Mouse (Mus musculus): ENCODE measurements around the gene Ttc7b. TPM values are rescaled to one million over a fixed set of nuclear protein-coding genes. Genes with fewer than 3 reads are reported as not detected.

Gene Ttc7b
- polyA plus RNA-seq, 1 experiment from 2014 or later, result 1.2 TPM

- no peaks in the 10 kb centered on the region for H3K9me3 ChIP-seq (replicated peaks)
- H3K27me3 ChIP-seq, result no peaks in the 10 kb centered on the region
- DNase-seq (no peak), ATAC-seq (ENCODE audit: low read depth) (no peak)
- no peak overlapping the region for H3K27ac ChIP-seq
- WGBS (ENCODE audit: insufficient replicate concordance), result 81% methylated on average over 2 of the region's 2 CpGs
- no peak overlapping the region for H3K9ac ChIP-seq
- H3K4me1 ChIP-seq (replicated peaks), result peaks cover 9% of the 10 kb centered on the region; the same call in 1 of the 2 replicates
- no peak overlapping the region for H3K4me2 ChIP-seq
- no peaks in the 10 kb centered on the region for H3K36me3 ChIP-seq
- no peak overlapping the region for H3K4me3 ChIP-seq (replicated peaks)
These were observed 226.2 kb downstream of the Ttc7b start for GRCm38 (mm10) chr12:100294457-100294856.

GRCm38 (mm10) chr12:100293956-100294355 lies 226.7 kb downstream of the Ttc7b start:
- 61% methylated on average over 9 of the region's 9 CpGs for WGBS (ENCODE audit: insufficient replicate concordance)
- no peak for ATAC-seq (ENCODE audit: low read depth)
- DNase-seq, result no peak

GRCm38 (mm10) chr12:100290711-100291685 lies 229.6 kb downstream of the Ttc7b start:
- no peak for ATAC-seq (ENCODE audit: low read depth)

More at GRCm38 (mm10) chr12:100293956-100294355, 226.7 kb downstream of the Ttc7b start:
- Histone ChIP-seq H3K4me3 (replicated peaks) (no peak overlapping the region), H3K36me3 (no peaks in the 10 kb centered on the region), H3K9me3 (replicated peaks) (no peaks in the 10 kb centered on the region), H3K27me3 (no peaks in the 10 kb centered on the region), H3K4me1 (replicated peaks) (peaks cover 9% of the 10 kb centered on the region; the same call in 1 of the 2 replicates), H3K4me2 (no peak overlapping the region), H3K9ac (no peak overlapping the region), H3K27ac (no peak overlapping the region)

GRCm38 (mm10) chr12:100290178-100290531 lies 230.5 kb downstream of the Ttc7b start:
- ATAC-seq (ENCODE audit: low read depth) (no peak), DNase-seq (no peak)
- WGBS (ENCODE audit: insufficient replicate concordance), result 67% methylated on average over 11 of the region's 11 CpGs
- Histone ChIP-seq H3K4me1 (replicated peaks) (peaks cover 9% of the 10 kb centered on the region; the same call in 1 of the 2 replicates), H3K9me3 (replicated peaks) (no peaks in the 10 kb centered on the region), H3K4me2 (no peak overlapping the region), H3K9ac (no peak overlapping the region), H3K27me3 (no peaks in the 10 kb centered on the region), H3K4me3 (replicated peaks) (no peak overlapping the region), H3K27ac (no peak overlapping the region; the same call in 1 of the 2 replicates), H3K36me3 (no peaks in the 10 kb centered on the region)

More at GRCm38 (mm10) chr12:100290711-100291685, 229.6 kb downstream of the Ttc7b start:
- 55% methylated on average over 18 of the region's 18 CpGs for WGBS (ENCODE audit: insufficient replicate concordance)
- Histone ChIP-seq H3K36me3 (no peaks in the 10 kb centered on the region), H3K27ac (no peak overlapping the region), H3K4me3 (replicated peaks) (no peak overlapping the region), H3K4me2 (no peak overlapping the region), H3K9ac (no peak overlapping the region), H3K4me1 (replicated peaks) (peaks cover 9% of the 10 kb centered on the region; the same call in 1 of the 2 replicates), H3K9me3 (replicated peaks) (no peaks in the 10 kb centered on the region), H3K27me3 (no peaks in the 10 kb centered on the region)
- DNase-seq, result no peak

- 0 out of 2 replicates have a peak, but pooled peaks have one; percentile 15 for ATAC-seq (ENCODE audit: low read depth)
- Histone ChIP-seq H3K4me2 (no peak overlapping the region), H3K9me3 (replicated peaks) (no peaks in the 10 kb centered on the region), H3K4me1 (replicated peaks) (peaks cover 9% of the 10 kb centered on the region; the same call in 1 of the 2 replicates), H3K27me3 (no peaks in the 10 kb centered on the region), H3K36me3 (no peaks in the 10 kb centered on the region), H3K9ac (no peak overlapping the region), H3K4me3 (replicated peaks) (no peak overlapping the region), H3K27ac (no peak overlapping the region; the same call in 1 of the 2 replicates)
- no peak for DNase-seq
- WGBS (ENCODE audit: insufficient replicate concordance), result 43% methylated on average over 8 of the region's 8 CpGs
These were observed 231.1 kb downstream of the Ttc7b start for GRCm38 (mm10) chr12:100289267-100290177.

- Histone ChIP-seq H3K4me3 (replicated peaks) (no peak overlapping the region), H3K27me3 (no peaks in the 10 kb centered on the region), H3K9ac (no peak overlapping the region), H3K36me3 (no peaks in the 10 kb centered on the region), H3K27ac (no peak overlapping the region), H3K4me1 (replicated peaks) (peaks cover 11% of the 10 kb centered on the region), H3K4me2 (no peak overlapping the region), H3K9me3 (replicated peaks) (no peaks in the 10 kb centered on the region)
- WGBS (ENCODE audit: insufficient replicate concordance), result 54% methylated on average over 5 of the region's 5 CpGs
- ATAC-seq (ENCODE audit: low read depth) (no peak), DNase-seq (no peak)
These were observed 232.6 kb downstream of the Ttc7b start for GRCm38 (mm10) chr12:100288018-100288417.

- peaks cover 15% of the 10 kb centered on the region for H3K4me1 ChIP-seq (replicated peaks)
- no peak overlapping the region for H3K4me2 ChIP-seq
- DNase-seq (no peak), ATAC-seq (ENCODE audit: low read depth) (no peak)
- no peaks in the 10 kb centered on the region for H3K36me3 ChIP-seq
- 72% methylated on average over 2 of the region's 2 CpGs for WGBS (ENCODE audit: insufficient replicate concordance)
- no peaks in the 10 kb centered on the region for H3K27me3 ChIP-seq
- no peak overlapping the region for H3K9ac ChIP-seq
- no peak overlapping the region for H3K27ac ChIP-seq
- no peaks in the 10 kb centered on the region for H3K9me3 ChIP-seq (replicated peaks)
- H3K4me3 ChIP-seq (replicated peaks), result no peak overlapping the region
These were observed 233.1 kb downstream of the Ttc7b start for GRCm38 (mm10) chr12:100287565-100287964.

GRCm38 (mm10) chr12:100283283-100283682 lies 237.3 kb downstream of the Ttc7b start:
- ATAC-seq (ENCODE audit: low read depth), result no peak
- Histone ChIP-seq H3K36me3 (no peaks in the 10 kb centered on the region), H3K4me3 (replicated peaks) (no peak overlapping the region), H3K9ac (no peak overlapping the region), H3K4me1 (replicated peaks) (peaks cover 21% of the 10 kb centered on the region), H3K27me3 (no peaks in the 10 kb centered on the region), H3K4me2 (no peak overlapping the region), H3K9me3 (replicated peaks) (no peaks in the 10 kb centered on the region), H3K27ac (no peak overlapping the region)
- no peak for DNase-seq
- WGBS (ENCODE audit: insufficient replicate concordance), result 15% methylated on average over 1 of the region's 1 CpGs

- Histone ChIP-seq H3K36me3 (no peaks in the 10 kb centered on the region), H3K4me1 (replicated peaks) (peaks cover 28% of the 10 kb centered on the region), H3K4me2 (no peak overlapping the region), H3K27ac (peak overlapping the region; percentile 43), H3K4me3 (replicated peaks) (no peak overlapping the region), H3K9ac (no peak overlapping the region), H3K27me3 (no peaks in the 10 kb centered on the region), H3K9me3 (replicated peaks) (no peaks in the 10 kb centered on the region)
- no peak for DNase-seq
- ATAC-seq (ENCODE audit: low read depth), result peak; percentile 47
- WGBS (ENCODE audit: insufficient replicate concordance), result 45% methylated on average over 8 of the region's 8 CpGs
These were observed 238.4 kb downstream of the Ttc7b start for GRCm38 (mm10) chr12:100282025-100282885.

- ATAC-seq (ENCODE audit: low read depth), result no peak; the same call in 1 of the 2 replicates
- H3K9ac ChIP-seq, result no peak overlapping the region
- H3K4me1 ChIP-seq (replicated peaks), result peaks cover 39% of the 10 kb centered on the region
- no peak for DNase-seq
- H3K9me3 ChIP-seq (replicated peaks), result no peaks in the 10 kb centered on the region
- H3K36me3 ChIP-seq, result no peaks in the 10 kb centered on the region
- no peaks in the 10 kb centered on the region for H3K27me3 ChIP-seq
- 48% methylated on average over 4 of the region's 4 CpGs for WGBS (ENCODE audit: insufficient replicate concordance)
- H3K4me2 ChIP-seq, result no peak overlapping the region
- peak overlapping the region; percentile 43 for H3K27ac ChIP-seq
- no peak overlapping the region for H3K4me3 ChIP-seq (replicated peaks)
These were observed 239.4 kb downstream of the Ttc7b start for GRCm38 (mm10) chr12:100280972-100281794.
